Mouse (Mus musculus) embryo, embryonic 11 days (tissue): ENCODE data around the gene Cdh5.
A peak's percentile ranks its signal among the peaks of the same experiment; 100 is the strongest.
"Not testable (repeated sequence)": the region's sequence is repeated elsewhere in the genome, so short reads cannot be mapped to it uniquely, and the experiment has no call there.

Source experiments
- DNase-seq: peaks from one replicate; pipeline ENCODE4 v3.0.0-alpha.2; 2015

Cdh5 gene

GRCm38 (mm10) chr8:104101415-104101814 is at the start of gene Cdh5:
Gene Cdh5, plus strand, starts transcription at chr8:104101625.
- DNase-seq = no peak

GRCm38 (mm10) chr8:104059922-104060321 is 41.5 kb upstream of the Cdh5 start:
- no peak for DNase-seq

GRCm38 (mm10) chr8:104060446-104060845 is 41.0 kb upstream of the Cdh5 start:
- no peak for DNase-seq

GRCm38 (mm10) chr8:104061048-104061988 is 40.1 kb upstream of the Cdh5 start:
- no peak for DNase-seq

- peak; percentile 59 for DNase-seq
Observed at GRCm38 (mm10) chr8:104061989-104062820, 39.2 kb upstream of the Cdh5 start.

GRCm38 (mm10) chr8:104065223-104065622 is 36.2 kb upstream of the Cdh5 start:
- no peak for DNase-seq

GRCm38 (mm10) chr8:104065906-104066518 is 35.4 kb upstream of the Cdh5 start:
- no peak for DNase-seq

GRCm38 (mm10) chr8:104067390-104067925 is 34.0 kb upstream of the Cdh5 start:
- no peak for DNase-seq

GRCm38 (mm10) chr8:104068421-104069035 is 32.9 kb upstream of the Cdh5 start:
- no peak for DNase-seq

- not testable (repeated sequence) for DNase-seq
Observed at GRCm38 (mm10) chr8:104070201-104070865, 31.1 kb upstream of the Cdh5 start.

- no peak for DNase-seq
Observed at GRCm38 (mm10) chr8:104070949-104071348, 30.5 kb upstream of the Cdh5 start.

GRCm38 (mm10) chr8:104075079-104075478 is 26.3 kb upstream of the Cdh5 start:
- no peak for DNase-seq

- DNase-seq = peak; percentile 64
Observed at GRCm38 (mm10) chr8:104076541-104077412, 24.6 kb upstream of the Cdh5 start.

GRCm38 (mm10) chr8:104078091-104078490 is 23.3 kb upstream of the Cdh5 start:
- DNase-seq = no peak

- no peak for DNase-seq
Observed at GRCm38 (mm10) chr8:104085281-104085680, 16.1 kb upstream of the Cdh5 start.

GRCm38 (mm10) chr8:104086615-104087014 is 14.8 kb upstream of the Cdh5 start:
- no peak for DNase-seq

GRCm38 (mm10) chr8:104087091-104087490 is 14.3 kb upstream of the Cdh5 start:
- no peak for DNase-seq

GRCm38 (mm10) chr8:104087878-104088277 is 13.5 kb upstream of the Cdh5 start:
- DNase-seq = not testable (repeated sequence)

GRCm38 (mm10) chr8:104088881-104089280 is 12.5 kb upstream of the Cdh5 start:
- DNase-seq = no peak

GRCm38 (mm10) chr8:104090993-104091900 is 10.2 kb upstream of the Cdh5 start:
- peak; percentile 75 for DNase-seq
